Mouse (Mus musculus): ENCODE results near the gene Gm30191.
"Not testable (repeated sequence)": the region's sequence is repeated elsewhere in the genome, so short reads cannot be mapped to it uniquely, and the experiment has no call there.

Gm30191 gene

GRCm38 (mm10) chr4:134287168-134287564 lies 40.4 kb downstream of the Gm30191 start:
- DNase-seq (ENCODE audit: low spot score) = peak; percentile 97

- DNase-seq (ENCODE audit: low spot score) = peak; percentile 57
Measured at GRCm38 (mm10) chr4:134287575-134288025, 40.9 kb downstream of the Gm30191 start, which contains the start of gene Pdik1l. Gene Pdik1l (minus strand): TSS chr4:134287895.

GRCm38 (mm10) chr4:134288397-134289256 lies 41.9 kb downstream of the Gm30191 start:
- no peak for DNase-seq (ENCODE audit: low spot score)

GRCm38 (mm10) chr4:134292067-134292466 lies 45.3 kb downstream of the Gm30191 start:
- peak; percentile 56 for DNase-seq (ENCODE audit: low spot score)

- no peak for DNase-seq (ENCODE audit: low spot score)
Measured at GRCm38 (mm10) chr4:134293061-134293691, 46.4 kb downstream of the Gm30191 start.

- no peak for DNase-seq (ENCODE audit: low spot score)
Measured at GRCm38 (mm10) chr4:134293692-134294163, 47.0 kb downstream of the Gm30191 start.

GRCm38 (mm10) chr4:134296096-134296495 lies 49.4 kb downstream of the Gm30191 start:
- DNase-seq (ENCODE audit: low spot score) = not testable (repeated sequence)

GRCm38 (mm10) chr4:134296523-134296922 lies 49.8 kb downstream of the Gm30191 start:
- no peak for DNase-seq (ENCODE audit: low spot score)

- DNase-seq (ENCODE audit: low spot score) = no peak
Measured at GRCm38 (mm10) chr4:134297369-134297768, 50.6 kb downstream of the Gm30191 start.

GRCm38 (mm10) chr4:134298626-134299497 lies 52.1 kb downstream of the Gm30191 start:
- DNase-seq (ENCODE audit: low spot score) = no peak

- DNase-seq (ENCODE audit: low spot score) = no peak
Measured at GRCm38 (mm10) chr4:134299498-134299810, 52.7 kb downstream of the Gm30191 start.

All from ovary, postnatal 10 days (tissue).